Mouse (Mus musculus): ENCODE measurements around the gene Mettl7a3.

Mettl7a3 gene

DNA sequence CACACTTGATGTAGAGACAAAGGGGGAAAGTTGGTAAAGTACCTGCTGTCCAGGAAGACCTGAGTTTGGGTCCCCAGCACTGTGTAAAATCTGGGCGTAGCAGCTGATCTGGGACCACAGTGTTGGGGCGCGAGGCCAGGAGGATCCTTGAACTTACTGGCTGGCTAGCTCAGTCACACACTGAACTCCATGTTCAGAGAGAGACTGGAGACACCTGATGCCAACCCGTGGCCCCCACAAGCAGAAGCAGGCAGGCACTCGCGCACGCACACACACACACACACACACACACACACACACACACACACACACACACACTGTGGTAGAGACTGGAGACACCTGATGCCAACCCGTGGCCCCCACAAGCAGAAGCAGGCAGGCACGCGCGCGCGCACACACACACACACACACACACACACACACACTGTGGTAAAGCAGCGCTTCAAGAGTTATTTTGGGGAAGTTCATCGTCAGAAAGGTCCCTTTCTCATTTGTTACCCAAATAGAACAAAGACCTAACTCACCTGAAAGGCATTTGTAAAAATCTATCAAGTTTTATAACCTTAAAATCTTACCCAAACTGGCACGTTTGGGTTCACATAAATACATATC is 53.6 kb downstream of the Mettl7a3 start:
- no peak for DNase-seq (ENCODE audit: low read depth, low spot score)

DNA sequence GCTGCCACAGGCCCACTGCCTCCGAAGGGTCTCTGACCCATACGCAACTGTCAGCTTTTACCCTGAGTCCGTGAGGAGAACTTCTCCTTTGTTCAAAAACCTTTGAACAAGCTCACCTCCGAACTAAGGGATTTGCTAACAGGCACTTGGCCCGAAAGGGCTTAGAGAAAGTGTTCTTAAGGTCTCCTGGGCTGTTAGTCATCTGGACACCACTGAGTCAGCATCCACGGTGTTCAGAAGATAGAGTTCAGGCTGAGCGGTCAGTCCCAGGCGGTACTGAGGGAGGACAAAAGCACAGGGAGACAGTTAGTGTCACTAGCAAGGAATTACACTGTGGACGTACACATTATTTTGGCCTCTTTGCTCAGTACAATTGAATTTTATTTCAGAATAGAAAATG is 54.2 kb downstream of the Mettl7a3 start:
- no peak for DNase-seq (ENCODE audit: low read depth, low spot score)
